Mouse (Mus musculus) brain, embryonic 18.5 days (tissue): ENCODE measurements at regions not wholly inside any gene's neighbourhood (a gene's known extent, or its start where the extent isn't known, plus 50 kb on each side); places are given as distances from the start of the nearest gene placed in this dataset.

Experiments used
- DNase-seq: peaks from one replicate; pipeline ENCODE4 v3.0.0-alpha.2; 2012; ENCODE audit warnings: low read depth, low spot score

DNA sequence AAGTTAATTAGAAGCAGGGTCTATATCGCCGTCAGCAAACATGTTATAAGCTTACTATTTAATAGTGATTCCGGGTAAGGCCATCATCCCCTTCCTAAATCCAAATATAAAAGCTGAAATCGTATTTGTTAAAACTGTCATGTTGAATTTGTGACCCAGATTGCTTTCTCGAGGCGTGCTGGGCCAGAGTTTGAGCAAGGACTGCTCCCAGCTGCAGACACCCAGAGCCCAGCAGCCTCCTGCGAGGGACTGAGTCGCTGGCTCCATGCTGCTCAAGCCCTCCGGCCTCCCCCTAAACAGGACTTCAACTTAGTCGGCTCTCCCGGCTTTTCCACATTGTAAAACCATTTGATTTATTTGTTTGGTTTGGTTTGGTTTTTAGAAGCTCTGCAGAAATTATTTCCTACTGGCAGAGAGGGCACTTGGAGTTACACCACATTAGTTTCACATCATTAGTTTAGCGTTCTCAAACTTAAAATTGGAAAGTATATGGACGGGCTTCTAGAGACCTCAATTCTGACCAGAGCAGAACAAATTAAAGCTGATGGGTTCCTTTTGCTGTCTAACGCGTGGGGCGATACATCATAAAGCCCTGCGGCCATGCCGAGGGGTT, 126.4 kb upstream of the Pitx1 start:
- no peak for DNase-seq

DNA sequence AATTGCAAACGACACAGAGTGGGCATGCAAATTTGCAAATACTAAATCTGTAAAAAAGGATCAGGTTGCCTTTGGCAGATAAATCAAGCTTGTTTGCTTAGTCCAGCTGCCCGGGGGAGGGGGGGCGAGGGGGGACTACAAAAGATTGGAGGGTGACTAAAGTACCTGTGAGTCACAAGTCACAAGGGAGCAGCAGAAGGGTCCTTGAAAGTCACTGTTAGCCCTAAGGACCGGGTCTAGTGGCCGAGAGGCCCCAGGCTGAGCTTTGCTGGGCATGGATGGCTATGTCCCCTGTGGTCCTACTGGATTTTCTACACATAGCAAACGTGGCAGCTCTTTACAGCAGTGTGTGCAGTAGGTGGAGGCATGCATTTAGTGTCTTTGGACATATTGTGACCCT, 118.4 kb upstream of the Pitx1 start:
- DNase-seq, result no peak

DNA sequence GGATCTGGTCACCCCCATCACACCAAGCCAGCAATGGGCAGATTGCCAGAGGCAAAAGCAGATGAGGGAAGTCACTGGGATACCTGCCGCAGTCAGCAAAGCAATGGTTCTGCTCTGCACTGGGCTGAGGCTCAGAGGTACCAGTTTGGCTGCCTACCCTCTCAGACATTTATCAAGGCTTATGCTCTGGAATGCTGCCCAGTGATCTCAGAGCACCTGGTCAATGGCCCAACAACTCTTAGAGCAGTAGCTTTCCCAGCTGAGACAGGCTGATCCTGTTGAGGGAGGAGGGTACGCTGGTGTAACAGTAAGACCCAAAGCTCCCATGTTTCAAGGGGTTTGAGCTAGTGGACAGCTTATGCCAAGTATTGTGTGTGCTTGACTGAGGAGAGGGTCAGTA, 117.4 kb upstream of the Pitx1 start:
- no peak for DNase-seq

DNA sequence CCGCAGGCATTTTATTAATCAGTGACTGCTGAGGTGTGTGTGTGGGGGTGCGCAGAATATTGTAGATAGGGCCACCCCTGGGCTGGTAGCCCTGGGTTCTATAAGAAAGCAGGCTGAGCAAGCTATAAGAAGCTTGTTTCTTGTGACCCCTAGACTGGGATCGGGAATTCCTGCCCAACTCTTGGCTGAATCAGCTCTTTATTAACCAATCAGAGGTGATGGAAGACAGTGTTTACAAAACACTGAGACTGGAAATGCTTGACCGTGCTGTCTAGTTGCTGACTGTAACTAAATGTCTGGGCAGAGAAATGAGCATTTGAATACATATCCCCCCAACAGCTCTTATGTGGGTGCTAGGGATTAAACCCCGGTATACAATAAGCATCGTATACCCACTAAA, 114.8 kb upstream of the Pitx1 start:
- no peak for DNase-seq

DNA sequence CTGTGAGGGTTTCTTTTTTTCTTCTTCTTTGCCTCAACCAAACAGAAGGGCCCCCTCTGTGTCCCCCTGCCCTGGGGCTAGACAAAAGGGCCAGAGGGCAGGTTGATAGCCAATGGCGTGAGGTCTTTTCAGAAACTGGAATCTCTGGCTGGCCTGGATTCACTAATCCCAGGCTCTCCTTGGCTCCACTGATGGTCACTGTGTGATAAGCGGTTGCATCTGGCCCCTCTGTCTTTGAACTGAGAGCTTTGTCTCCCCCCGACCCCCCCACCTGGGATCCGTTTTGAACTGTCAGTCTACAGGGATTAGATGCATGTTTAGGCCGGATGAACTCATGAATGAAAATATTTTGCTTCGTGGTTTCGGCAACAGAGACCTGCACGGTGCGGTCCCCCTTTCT, 112.6 kb upstream of the Pitx1 start:
- DNase-seq, result no peak

DNA sequence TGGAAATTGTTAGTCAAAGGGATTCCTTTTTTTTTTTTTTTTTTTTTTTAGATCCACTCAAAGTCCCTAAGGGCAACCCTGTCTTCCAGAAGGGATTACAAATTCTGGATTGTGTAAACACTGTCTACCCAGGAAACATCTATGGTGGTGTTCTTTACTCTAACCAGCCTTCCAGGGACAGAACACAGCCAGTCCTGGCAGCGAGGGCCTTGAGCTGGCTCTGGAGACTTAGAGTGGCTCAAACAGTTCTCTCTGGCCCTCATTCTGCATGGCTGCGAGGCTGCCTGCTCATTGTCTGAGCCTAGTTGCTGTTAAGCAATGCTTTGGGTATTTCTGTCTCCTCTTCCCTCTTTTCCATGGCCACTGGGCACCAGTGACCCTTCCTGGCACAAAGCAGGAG, 112.2 kb upstream of the Pitx1 start:
- no peak for DNase-seq

DNA sequence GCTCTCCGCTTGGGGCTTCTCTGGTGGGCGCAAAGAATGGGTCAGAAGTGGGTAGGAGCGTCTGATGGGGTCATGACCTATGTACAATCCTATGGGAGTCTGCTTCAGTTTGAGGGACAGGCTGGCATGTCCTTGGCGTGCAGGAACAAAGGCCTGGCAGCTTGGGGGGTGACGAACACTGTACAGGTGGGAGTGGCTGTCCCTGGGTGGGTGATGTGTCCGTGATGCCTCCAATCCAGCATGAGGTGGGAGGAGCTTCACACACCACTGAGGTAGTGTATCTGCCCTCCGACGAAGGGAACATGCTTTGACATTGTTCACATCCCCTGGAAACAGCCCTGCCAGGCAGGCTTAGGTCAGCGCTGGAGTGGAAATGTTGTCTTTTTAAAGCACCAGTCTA, 101.4 kb upstream of the Pitx1 start:
- no peak for DNase-seq

DNA sequence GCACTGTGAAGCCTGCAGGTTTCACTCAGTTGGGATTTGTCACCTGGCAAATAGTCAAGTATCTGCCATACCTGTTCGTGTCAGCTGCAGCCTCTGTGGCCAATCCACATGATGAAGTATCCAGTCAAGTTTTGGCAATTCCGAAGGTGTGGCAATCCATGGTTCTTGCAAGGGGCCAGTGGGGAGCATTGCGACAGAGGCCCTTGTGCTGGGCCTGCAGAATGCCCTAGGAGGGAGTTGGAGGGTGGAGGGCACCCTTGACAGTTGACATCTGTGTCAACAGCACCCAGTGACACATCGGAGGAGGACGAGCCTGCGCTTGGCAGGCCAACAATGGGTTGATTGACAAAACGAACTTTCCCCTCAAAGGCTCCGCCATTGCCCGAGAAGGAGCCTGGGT, 101.0 kb upstream of the Pitx1 start:
- DNase-seq, result no peak

DNA sequence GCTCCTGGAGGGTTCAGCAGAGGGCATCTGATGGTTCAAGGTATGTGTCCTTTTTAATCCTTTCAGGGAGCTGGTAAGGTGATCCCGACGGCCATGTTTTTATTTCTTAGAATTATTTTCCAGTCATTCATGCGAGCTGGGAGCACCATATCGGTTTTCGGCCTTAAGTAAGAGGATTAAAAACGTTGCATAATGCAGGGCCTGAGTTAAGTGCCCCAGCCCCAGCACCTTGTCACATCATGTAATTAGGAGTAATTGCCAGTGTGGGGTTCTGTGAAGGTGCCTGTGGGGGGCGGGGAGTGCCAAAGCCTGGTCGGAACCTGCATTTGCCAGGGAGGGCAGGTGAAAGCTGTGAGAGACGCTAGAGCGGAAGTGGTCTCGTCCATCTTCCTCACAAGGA, 94.6 kb upstream of the Pitx1 start:
- DNase-seq, result no peak

DNA sequence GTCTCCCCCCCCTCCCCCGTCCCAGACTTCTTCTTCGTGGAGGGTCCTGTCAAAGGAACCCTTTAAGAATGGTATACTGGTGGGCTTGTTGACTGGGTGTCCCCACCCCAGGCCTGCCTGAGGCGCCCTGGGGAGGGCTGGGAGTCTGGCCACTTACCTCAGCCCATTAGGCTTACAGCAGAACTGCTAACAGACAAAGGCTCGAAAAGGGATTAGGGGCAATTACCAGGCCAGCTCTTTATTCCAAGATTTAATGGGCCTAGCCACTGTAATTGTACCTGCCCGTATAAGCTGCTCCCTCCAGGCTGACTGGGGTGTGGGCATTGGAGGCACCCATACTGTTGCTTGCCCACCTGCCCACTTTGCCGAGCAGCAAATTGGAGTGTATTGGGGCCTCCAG, 93.8 kb upstream of the Pitx1 start:
- DNase-seq, result no peak

DNA sequence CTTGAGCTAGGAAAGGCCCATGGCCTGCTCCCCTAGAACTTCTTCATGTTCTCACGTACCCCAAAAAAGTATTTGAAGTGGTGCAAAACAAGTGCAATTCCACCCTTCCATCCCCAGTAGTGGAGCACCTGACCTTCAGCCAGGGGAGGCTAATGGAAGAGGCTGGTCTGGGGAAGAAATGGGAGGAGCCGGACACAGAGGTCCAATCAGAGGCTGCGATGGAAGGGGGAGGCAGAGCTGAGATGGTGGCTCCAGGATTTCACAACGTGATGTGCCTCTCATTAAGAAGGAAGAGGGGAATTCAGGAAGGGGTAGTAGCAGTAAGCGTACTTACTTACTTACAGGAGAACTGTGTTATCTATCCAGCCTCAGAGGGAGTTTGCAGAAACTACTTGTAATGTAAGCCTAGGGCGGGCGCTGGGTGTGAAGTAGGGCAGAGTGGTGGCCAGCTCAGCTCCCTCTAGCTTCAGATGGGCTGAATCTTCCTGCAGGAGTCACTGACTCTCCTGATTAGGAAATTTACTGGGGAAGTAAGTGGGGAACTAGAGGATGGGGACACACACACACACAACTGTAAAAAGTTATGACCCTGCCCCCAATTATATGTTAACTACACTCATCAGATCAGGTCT, 87.6 kb upstream of the Pitx1 start:
- DNase-seq, result no peak

DNA sequence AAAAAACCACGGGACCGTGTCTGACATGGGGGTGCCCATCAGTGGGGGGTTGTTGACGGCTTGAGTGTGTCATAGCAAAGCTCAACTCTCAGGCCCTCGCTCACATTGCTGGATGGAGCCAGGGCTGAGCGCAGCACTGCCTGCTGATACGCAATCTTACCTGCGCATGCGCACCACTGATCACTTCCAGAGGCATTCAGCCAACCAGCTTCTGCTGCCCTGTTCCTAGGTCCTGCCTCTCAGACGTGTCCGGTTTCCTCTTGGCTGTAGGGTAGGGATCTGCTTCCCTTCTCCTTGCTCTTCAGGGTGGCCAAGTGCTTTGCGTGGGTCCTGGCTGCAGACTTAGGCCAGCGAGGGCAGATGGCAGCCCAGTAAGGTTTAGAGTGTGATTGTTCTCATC, 81.3 kb upstream of the Pitx1 start:
- DNase-seq, result no peak

DNA sequence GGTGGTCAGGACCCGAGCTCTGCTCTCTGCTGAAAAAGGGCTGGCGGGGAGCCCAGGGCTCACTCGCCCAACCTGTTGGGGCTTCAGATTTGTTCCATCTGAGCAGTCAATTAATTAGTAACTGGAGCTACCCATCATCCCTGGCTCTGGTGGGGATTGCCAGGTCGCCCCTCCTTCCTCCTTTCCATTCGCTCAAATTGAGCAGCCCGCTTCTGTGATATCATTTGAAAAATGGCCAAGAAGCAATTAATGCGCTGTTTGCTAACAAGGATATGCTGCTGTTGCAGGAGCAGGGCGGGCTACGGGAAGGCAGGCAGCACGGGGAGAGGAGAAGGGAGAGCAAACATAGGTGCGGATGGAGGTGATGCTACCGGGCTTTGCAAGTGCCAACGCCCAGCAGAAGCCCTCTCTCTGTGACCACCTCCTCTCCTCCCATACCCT, 76.3 kb upstream of the Pitx1 start:
- DNase-seq, result no peak

DNA sequence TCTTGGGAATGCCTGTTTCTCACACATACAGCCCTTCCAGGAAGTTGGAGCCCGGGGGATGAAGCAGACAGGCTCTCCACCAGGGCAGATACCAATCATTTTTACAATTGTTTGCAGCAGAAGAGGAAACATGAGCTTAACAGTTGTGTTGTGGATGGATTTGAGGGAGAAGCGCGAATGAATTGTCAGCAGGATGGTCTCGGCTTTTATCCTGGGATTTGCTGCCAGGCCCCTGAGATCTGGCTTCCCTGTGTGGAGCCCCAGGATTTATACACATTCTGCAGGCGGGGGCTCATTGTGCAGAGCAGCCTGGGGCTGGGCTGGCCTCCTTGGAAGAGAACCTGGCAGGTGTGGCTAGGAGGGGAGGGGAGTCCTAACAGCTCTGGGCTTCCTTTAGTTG, 73.9 kb upstream of the Pitx1 start:
- no peak for DNase-seq

DNA sequence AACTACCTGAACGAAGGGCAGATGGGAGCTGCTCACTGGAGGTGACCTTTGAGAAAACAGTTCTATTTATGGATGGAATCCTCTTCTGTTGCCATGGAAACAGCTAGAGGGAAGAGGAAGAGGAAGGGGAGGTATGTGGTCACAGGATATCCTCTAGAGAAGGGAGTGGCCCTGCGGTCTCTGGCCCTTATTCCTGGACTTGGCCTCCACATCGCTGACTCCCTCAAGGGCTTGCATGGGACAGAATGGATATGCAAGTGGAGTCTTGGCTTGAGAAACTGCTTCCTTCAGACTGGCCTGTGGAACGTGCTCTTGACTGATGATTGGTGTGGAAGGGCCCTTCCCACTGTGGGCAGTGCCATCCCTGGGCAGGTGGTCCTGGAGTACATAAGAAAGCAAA, 68.9 kb upstream of the Pitx1 start:
- no peak for DNase-seq

DNA sequence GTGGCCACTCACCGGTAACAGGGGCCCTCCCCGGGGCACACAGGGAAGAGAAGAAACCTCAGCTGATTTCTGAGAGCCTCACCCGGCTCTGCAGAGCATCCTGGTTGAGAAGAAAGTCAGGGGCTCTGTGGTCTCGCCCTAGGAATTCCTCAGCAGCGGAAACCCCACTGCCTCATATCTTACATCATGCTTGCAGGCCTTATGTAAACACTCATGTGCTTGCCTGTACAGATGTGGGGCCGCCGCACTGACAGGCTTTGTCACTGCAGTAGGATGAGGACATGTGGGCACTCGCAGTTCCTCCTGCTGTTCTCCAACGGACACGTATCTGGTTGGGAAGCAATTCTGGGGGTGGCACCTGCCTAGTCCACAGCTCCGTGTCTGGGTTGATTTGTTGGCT, 66.3 kb upstream of the Pitx1 start:
- DNase-seq, result no peak

DNA sequence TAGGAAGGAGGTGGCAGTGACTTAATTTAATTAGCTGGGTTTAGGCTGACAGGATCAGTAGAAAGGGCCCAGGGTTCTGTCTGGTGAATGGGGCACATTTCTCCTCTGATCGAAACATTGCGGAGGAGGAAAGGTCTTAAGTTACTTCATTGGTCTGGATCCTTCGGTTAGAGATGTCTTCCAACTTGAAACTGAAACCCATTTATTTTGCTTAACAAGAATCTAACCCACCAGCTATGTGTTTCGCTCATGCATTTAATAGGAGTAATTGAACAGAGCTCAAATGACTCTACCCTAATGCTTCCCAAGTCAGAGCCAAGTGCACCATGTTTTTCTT, 64.2 kb upstream of the Pitx1 start:
- DNase-seq, result no peak

DNA sequence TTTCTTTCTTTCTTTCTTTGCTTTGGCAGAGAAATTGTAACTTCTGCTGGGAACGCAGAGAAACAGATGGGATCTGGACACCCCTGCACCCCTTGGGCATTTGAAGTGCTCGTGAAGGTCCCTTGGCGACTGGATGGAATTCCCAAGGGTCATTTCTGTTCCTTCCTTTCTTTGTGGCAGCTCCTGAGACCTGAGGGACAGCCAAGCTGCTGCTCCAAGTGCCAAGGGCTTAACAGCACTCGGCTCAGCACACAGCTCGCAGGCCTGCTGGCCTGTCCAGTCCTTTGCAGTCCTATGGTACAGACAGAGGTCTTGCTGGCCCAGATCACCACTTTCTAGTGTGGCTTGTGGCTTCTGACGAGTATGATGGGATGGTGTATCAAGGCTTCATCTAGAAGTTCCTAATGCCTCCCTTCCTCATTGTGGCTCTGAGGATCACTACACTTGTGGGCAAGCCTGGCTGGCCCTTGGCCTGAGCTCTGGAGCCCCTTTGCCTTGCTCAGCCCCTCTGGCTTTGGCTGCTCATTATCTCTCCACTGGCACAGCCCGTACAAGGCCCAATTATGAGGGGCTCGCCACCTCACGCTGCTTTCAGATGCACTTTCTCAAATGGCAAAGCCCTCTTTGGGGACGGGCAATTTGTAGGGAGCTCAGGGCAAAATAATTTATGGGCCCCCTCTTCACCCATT, 63.7 kb upstream of the Pitx1 start:
- no peak for DNase-seq

DNA sequence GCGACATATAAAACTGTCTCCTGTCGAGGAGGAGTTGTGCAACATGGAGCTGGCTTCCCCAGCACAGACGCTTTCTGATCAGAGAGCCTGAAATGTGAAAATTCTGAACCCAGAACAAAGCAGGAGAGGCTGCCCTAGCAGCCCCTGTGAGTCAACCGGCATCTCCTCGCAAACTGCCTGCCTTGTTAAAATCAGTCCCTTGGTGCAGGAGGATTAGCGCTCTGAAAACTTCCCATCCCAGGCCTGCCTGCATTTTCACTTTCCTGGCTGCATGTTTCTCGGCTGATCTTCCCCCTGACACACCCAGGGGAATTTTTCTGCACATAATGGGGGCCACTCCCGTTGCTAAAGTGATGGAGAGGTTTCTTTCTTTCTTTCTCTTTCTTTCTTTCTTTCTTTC, 63.0 kb upstream of the Pitx1 start:
- no peak for DNase-seq

DNA sequence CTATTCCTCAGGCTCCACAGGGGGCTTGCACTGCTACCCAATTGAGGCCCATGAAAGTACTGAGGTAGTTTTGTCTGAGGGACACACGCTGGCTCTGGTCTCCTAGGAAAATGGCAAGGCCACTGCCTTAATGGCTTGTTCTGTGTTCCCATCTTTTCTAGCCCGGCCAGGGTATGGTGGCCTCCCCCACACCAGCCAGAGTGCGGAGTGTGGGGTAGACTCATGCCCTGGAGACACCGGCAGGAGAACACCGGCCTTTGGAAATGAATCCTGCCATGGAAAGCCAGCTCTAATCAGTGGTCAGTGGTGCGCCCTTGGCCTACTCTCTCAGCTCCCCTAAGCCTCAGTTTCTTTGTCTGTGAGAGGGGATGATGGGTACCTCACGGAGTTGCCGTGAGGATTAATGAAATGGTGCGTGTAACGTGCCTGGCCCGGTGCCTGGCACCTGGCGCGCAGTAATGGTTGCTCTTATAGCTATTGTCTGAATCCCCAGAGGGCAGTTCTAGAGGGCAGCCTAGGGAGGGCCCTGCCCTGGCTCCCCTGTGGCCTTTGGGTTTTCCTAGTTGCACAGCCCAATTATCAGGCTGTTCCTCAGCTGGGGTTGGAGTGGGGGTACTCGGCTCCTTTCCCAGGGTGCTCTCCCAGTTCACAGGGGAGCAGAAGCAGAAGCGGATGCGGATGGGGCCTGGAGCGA, 62.4 kb upstream of the Pitx1 start:
- DNase-seq, result no peak

DNA sequence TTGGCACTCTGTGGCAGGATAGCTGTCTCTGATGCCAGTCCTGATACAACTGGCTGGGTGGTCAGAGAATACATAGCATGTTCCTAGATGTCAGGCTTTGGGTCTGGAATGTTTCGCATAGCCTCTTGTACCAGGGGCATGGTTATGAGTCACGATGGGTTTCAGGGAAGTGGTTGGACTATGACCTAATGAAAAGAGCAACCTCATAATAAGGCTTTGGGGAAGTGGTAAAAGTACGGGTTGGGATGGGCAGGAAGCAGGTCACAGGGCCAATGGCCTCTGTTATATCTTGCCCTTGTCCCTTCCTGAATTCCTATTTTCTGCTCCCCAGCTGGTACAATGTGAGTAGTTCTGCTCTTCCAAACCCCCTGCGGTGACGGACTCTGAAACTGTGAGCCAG, 59.5 kb upstream of the Pitx1 start:
- no peak for DNase-seq

DNA sequence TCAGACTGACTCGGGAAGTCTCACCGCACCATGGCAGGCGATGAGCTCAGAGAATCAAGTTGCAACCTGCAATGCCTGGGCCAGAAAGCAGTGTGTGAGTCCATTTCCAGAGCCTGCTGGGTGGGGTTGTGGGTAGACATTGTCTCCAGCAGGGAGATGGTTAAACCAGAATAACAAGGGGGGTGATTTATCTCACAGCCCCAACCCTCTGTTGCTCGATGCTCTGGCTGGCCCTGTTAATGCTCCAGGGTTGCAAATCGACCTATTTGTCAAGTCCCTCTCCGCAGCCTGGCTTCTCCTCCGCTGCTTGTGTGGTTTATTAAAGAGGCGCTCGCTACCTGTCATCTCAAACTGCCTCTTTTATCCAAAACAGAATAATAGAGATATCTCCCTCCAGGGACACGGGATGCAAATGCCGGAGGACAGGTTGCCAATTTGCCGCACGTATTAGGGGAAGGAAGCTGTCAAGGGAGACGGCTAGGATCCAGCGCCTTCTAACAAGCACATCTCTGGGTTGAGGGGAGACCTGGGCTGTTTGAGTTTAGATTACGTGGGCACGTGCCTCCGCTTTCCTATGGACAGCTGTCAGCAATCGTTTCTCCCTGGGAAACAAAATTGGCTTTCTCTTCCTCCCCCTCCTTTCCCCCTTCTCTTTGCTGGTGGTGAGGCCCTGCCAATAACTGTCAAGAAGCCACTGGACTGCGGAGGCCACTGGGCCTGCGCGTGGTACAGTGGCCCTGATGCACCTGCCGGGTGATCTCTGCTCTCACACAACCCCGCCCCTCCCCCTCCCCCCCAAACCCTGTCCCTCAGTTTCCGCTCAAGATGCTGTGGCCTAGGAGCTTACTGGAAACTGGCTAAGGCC, 57.4 kb upstream of the Pitx1 start:
- DNase-seq, result no peak
